Mouse (Mus musculus) CD8-positive naive resting alpha-beta T cell, adult 2 months (primary cell): Measurements from ENCODE around the gene Usp3.
A peak's percentile ranks its signal among the peaks of the same experiment; 100 is the strongest.

Source experiments
- DNase-seq, 2 experiments: peaks; one replicate each; pipeline ENCODE4 v3.0.0; 2022; ENCODE audit warnings: low read depth in 2 of 2, low spot score in 2 of 2

The Usp3 gene

DNA sequence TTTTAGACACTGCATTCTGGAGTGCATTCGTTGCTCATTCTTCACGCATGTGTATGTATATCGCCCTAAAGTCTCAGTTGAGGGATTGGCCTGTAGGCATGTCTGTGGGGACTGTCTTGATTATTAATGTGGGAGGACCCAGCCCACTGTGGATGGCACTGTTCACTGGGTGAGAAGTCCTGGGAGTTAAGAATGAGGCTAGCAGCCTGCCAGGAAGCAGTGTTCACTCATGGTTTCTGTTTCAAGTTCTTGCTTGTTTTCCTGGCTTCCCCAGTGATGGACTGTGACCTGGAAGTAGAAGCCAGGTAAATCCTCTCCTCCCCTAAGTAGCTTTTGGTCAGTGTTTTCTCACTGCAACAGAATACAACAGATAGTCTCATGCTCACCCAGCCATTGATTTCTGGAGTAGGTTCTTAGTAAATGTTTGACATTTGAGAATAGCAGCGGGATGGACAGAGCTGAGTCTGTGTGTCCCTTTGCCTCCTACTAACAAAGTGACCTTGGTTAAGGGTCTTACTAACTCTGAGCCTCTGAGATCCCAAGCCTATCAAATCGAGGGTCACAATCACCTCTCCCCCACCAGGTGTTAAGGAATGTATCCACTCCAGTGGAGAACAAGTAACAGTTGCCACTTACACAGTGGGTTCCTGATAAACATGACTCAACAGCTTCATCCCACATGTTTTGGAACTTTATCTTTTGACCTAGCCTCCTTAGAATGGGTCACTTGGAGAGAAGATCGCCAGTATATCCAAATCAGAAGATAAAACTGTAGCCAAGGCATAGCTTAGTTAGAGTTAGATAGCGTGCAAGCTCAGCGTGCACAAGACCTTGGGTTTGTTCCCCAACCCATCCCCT lies 11.6 kb upstream of the Usp3 start:
- no peak for DNase-seq

DNA sequence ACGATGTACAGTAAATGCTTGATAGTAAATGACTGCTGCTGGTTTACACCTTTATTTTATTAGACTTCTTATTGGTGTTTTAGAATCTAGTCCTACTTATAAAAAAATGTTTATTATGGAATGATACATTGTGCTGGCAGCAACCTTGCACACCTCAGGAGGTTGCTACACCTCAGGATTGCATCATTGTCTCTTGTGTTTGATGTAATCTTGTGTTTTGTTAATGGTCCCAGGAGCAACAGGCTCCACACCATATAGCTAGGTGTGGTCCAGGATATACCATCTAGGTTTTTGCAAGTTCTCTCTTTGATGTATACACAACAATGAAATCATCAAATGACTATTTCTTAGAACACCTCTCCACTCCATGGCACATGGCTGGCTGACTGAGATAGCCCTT lies 11.0 kb upstream of the Usp3 start:
- no peak for DNase-seq

- DNase-seq = no peak
These were observed 8.1 kb upstream of the Usp3 start for GRCm38 (mm10) chr9:66601006-66601405.

GRCm38 (mm10) chr9:66600551-66600950 lies 7.6 kb upstream of the Usp3 start:
- no peak for DNase-seq

GRCm38 (mm10) chr9:66599577-66599976 lies 6.6 kb upstream of the Usp3 start:
- peak; percentile 58 to 68 for DNase-seq

- DNase-seq = no peak
These were observed 5.7 kb upstream of the Usp3 start for GRCm38 (mm10) chr9:66598636-66599035.

DNA sequence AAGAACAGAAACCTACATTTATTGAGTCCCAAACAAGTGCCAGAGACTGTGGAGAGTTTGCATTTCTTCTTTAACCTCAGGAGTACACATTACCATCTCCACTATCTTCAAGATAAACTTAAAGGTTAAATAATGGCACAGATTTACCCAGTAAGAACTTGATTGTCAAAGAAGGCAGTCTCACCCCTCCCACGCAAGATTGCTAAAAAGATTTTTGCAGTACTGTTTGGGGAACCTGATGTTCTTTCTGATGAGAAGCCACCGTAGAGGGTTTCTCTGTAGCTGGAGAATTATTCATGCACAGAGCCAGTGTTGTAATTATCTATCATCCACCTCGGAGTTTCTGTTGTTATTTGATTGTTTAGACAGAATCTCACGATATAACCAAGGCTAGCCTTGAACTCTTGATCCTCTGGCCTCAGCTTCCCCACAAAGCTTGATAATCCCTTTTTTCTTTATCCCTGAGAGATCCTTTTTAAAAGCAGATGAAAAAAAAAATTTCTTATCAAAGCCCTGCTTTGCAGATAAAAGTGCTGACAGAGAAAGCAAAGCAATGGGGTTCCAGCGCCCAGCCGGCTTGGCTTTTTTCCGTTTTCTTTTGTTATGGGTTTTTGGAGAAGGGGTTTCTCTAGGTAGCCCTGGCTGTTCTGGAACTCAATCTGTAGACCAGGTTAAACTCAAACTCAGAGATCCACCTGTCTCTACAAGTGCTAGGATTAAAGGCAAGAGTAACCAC lies 4.7 kb upstream of the Usp3 start:
- no peak for DNase-seq

- no peak for DNase-seq
These were observed 4.1 kb upstream of the Usp3 start for GRCm38 (mm10) chr9:66597076-66597475.

GRCm38 (mm10) chr9:66595722-66596675 lies 3.1 kb upstream of the Usp3 start:
- DNase-seq = no peak

DNA sequence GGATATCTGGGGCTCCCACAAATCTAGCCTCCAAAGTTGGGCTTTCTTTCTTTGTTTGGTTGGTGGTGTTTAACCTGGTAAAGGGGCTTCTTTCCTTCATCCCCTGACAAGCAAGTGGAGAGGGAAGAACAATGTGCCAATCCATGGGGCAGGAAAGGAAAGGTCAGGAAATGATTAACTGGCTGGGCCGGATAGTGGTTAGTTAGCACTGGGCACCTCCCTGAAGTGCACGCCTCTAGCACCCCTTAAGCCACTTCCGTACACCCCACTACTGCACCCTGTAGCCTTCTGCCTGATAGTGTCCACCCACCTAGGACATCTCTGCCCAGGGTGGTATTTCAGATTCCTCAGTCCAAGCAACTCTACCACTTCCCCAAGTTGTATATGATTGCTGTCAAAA lies 1.1 kb upstream of the Usp3 start:
- DNase-seq = no peak

DNA sequence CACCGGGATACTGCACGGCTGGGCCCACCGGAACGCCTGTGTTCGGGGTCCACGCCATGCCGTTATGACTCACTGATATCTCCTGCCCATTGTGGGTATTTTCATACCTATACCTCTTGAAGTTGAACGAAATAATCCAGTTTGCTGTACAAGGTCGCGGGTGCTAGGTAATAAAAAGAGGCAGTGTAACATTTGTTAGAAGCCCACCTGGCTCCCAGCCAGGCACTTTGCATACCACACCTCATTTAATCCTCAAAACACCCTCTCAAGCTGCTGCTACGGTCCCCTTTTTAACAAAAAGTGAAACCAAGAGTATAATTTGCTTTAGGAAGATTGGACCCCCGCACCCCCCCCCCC lies 649 bp upstream of the Usp3 start:
- no peak for DNase-seq

DNA sequence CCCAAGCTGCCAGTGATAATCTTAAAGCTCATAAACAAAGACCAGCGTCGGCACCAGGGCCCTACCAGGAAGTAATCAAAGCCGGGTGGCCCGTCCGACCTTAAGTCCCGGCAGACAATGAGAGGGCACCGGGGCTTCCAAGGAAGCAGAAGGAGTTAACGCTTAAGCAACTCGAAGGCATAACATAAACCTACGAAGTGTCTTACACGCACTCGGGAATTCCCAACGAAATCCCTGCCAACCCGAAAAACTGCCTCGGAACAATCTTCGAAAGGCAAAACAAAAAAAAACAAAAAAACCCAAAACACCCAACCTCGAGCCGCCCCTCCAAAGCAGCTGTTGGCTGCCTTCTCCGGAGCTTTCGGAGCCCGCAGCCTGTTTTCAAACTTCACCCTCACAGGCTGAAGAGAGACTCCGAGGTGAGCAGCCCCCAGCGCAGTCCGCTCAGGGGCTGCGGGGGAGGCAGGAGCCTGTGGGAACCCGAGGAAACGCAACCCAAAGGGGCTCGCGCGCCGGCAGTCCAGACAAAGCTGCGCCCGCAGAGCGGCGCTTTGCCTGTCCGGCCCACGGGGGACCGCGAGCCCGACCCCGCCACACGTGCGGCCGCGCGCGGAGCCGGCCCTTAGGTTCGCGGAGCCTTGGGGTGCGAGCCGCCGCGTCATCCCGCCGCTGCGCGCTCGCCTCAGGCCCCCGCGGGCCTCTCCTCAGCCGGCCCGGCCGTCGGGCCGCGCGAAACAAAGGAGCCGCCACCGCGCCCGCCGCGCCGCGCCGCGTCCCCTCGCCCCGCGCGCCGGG lies 894 bp downstream of the Usp3 start:
- peak in 1 of 2 experiments; percentile 39 for DNase-seq

DNA sequence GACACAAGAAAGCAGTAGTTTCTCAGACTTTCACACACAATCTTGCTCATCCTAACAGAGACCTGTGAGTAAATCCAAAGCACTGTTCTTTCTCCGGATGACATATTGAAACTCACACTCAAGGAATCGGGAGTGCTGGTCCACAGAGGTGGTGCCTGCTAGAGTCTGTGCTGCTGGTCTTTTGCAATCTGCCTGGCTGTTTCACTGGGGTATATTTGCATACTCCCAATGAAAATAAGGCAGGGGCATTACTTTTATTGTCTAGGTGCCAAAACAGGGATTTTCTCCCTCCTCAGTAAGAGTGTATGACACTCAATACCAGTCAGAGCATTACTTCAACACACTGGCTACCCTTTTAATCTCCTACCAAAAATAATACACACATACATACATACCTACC lies 2.9 kb downstream of the Usp3 start:
- DNase-seq = no peak

DNA sequence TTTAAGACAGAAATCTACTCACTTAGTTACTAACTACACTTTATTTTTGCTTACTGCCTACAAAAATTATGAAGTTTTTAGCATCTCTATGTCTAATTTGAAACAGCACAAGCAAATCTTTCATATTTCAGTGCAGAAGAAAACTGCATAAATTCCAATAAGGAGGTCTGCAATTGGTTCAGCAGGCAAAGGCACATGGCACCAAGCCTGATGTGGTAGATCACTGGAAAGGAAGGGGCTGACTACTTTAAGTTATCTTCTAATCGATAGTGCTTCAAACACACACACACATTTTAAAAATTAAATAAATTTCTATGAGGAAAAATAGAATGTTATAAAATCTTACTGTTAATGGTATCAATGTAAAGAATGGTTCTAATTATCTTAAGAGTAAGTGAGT lies 5.9 kb downstream of the Usp3 start:
- DNase-seq = no peak

DNA sequence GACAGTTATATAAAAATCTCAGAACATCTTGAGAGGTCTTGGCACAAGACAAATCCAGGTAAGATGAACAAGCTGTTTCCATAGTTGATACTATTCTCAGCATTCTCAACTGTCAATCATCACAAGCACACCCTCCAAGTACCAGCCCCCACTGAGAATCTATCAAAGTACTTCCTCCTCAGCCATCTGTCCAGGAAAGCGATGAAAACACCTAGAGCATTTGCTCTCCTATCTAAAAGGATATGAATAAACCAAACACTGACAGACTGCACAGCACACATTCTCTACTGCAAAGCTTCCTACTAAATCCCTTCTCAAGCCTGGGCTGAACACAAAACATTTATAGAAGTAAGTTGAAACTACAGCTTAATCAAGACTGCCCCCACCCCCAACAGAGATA lies 6.4 kb downstream of the Usp3 start:
- DNase-seq = no peak

- DNase-seq = no peak
These were observed 7.8 kb downstream of the Usp3 start for GRCm38 (mm10) chr9:66585191-66585590.

DNA sequence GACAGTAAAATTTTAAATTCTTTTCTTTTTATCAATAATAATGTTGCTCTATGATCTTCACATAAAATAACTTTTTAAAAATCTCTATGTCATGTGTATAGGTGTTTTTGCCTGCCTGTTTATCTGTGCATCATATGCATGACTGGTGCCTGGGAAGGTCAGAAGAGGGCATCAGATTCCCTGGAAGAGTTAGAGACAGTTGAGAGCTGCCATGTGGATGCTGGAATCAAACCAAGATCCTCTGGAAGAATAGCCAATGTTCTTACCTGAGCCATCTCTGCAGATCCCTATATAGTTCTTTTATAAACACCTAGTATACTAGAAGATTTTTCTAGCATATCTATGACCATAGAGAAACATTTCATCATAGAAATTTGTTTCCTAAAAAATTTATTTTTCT lies 8.8 kb downstream of the Usp3 start:
- no peak for DNase-seq

DNA sequence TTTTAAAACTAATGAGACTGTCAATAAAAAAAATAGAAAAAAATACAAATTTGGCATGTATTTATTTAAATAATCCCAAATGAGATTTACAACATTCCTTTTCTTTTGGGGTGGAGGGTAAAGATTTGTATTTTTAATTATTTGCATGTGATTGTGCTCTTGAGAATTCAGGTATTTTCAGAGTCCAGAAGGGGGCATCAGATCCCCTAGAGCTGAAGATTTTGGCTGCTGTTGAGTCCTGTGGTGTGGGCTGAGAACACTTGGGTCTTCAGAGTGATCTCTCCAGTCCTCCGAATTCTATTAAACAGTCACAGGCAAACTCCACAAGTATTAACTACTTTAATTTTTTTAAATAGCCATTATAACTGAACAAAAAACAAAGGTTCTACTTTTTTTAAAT lies 9.7 kb downstream of the Usp3 start:
- no peak for DNase-seq

- DNase-seq = no peak
These were observed 11.2 kb downstream of the Usp3 start for GRCm38 (mm10) chr9:66581694-66582093.

GRCm38 (mm10) chr9:66580722-66581121 lies 12.2 kb downstream of the Usp3 start:
- no peak for DNase-seq

DNA sequence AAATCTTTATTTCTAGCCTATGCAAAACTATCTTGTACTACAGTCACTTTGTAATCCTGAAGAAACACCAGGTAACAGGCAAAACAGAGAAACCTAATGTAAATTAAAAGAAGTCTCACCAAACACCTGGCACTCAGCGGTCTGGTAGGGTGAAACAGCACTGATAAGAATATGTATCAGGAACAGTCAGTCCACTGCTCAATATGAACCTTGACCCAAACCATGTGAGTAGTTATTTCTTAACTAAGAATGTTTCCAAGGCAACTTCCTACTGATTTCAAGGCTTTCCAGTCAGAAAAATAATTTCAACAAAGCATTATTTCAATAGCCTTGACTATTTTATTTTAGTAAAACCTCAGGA lies 17.1 kb downstream of the Usp3 start:
- DNase-seq = no peak
